Mouse (Mus musculus): ENCODE results near the gene BC037034. TPM values are rescaled to one million over a fixed set of nuclear protein-coding genes. Genes with fewer than 3 reads are reported as not detected.

The BC037034 gene
- polyA plus RNA-seq, 1 experiment from 2014 or later, result 4.3 TPM

- Histone ChIP-seq H3K9ac (ENCODE audit: low read depth, low read length) (no peak overlapping the region), H3K27ac (no peak overlapping the region), H3K9me3 (replicated peaks; ENCODE audit: low read length) (no peaks in the 10 kb centered on the region), H3K4me2 (ENCODE audit: low read length) (no peak overlapping the region), H3K4me3 (replicated peaks; ENCODE audit: low read depth, low read length) (no peak overlapping the region), H3K36me3 (ENCODE audit: insufficient read depth, low read length) (no peaks in the 10 kb centered on the region), H3K27me3 (ENCODE audit: insufficient read depth, low read length) (no peaks in the 10 kb centered on the region), H3K4me1 (replicated peaks; ENCODE audit: insufficient read depth, low read length) (peaks cover 7% of the 10 kb centered on the region; the same call in 1 of the 2 replicates)
- no peak for DNase-seq (ENCODE audit: low spot score)
- peak; percentile 51 for TF ChIP-seq CTCF (IDR thresholded peaks at IDR 0.05; ENCODE audit: low read depth)
- 55% methylated on average over 1 of the region's 1 CpGs for WGBS
- no peak for ATAC-seq (replicated peaks; ENCODE audit: low FRiP score, low read depth)
These were observed 19.7 kb upstream of the BC037034 start for GRCm38 (mm10) chr5:138283540-138283939.

- DNase-seq (ENCODE audit: low spot score) (no peak), ATAC-seq (replicated peaks; ENCODE audit: low FRiP score, low read depth) (no peak)
- Histone ChIP-seq H3K4me1 (replicated peaks; ENCODE audit: insufficient read depth, low read length) (peaks cover 7% of the 10 kb centered on the region; the same call in 1 of the 2 replicates), H3K36me3 (ENCODE audit: insufficient read depth, low read length) (0 out of 2 replicates have a peak, but pooled peaks cover 6% of the 10 kb centered on the region), H3K9me3 (replicated peaks; ENCODE audit: low read length) (no peaks in the 10 kb centered on the region), H3K27ac (no peak overlapping the region), H3K4me2 (ENCODE audit: low read length) (no peak overlapping the region), H3K9ac (ENCODE audit: low read depth, low read length) (no peak overlapping the region), H3K4me3 (replicated peaks; ENCODE audit: low read depth, low read length) (no peak overlapping the region), H3K27me3 (ENCODE audit: insufficient read depth, low read length) (no peaks in the 10 kb centered on the region)
- TF ChIP-seq CTCF (IDR thresholded peaks at IDR 0.05; ENCODE audit: low read depth), result no peak
- 85% methylated on average over 2 of the region's 2 CpGs for WGBS
These were observed 18.0 kb upstream of the BC037034 start for GRCm38 (mm10) chr5:138281798-138282197.

GRCm38 (mm10) chr5:138280829-138281228 lies 17.0 kb upstream of the BC037034 start:
- no peaks in the 10 kb centered on the region for H3K27me3 ChIP-seq (ENCODE audit: insufficient read depth, low read length)
- H3K27ac ChIP-seq, result no peak overlapping the region
- no peak for TF ChIP-seq CTCF (IDR thresholded peaks at IDR 0.05; ENCODE audit: low read depth)
- H3K36me3 ChIP-seq (ENCODE audit: insufficient read depth, low read length), result 0 out of 2 replicates have a peak, but pooled peaks cover 6% of the 10 kb centered on the region
- DNase-seq (ENCODE audit: low spot score) (no peak), ATAC-seq (replicated peaks; ENCODE audit: low FRiP score, low read depth) (no peak)
- WGBS, result 91% methylated on average over 15 of the region's 15 CpGs
- no peak overlapping the region for H3K4me3 ChIP-seq (replicated peaks; ENCODE audit: low read depth, low read length)
- no peak overlapping the region for H3K9ac ChIP-seq (ENCODE audit: low read depth, low read length)
- H3K4me2 ChIP-seq (ENCODE audit: low read length), result no peak overlapping the region
- H3K4me1 ChIP-seq (replicated peaks; ENCODE audit: insufficient read depth, low read length), result peaks cover 7% of the 10 kb centered on the region; the same call in 1 of the 2 replicates
- H3K9me3 ChIP-seq (replicated peaks; ENCODE audit: low read length), result no peaks in the 10 kb centered on the region

GRCm38 (mm10) chr5:138280425-138280768 lies 16.6 kb upstream of the BC037034 start:
- Histone ChIP-seq H3K4me3 (replicated peaks; ENCODE audit: low read depth, low read length) (peak overlapping the region; percentile 55; the same call in 1 of the 2 replicates), H3K27ac (no peak overlapping the region), H3K9me3 (replicated peaks; ENCODE audit: low read length) (no peaks in the 10 kb centered on the region), H3K9ac (ENCODE audit: low read depth, low read length) (0 out of 2 replicates have a peak overlapping the region, but pooled peaks have one; percentile 4), H3K4me1 (replicated peaks; ENCODE audit: insufficient read depth, low read length) (peaks cover 7% of the 10 kb centered on the region; the same call in 1 of the 2 replicates), H3K36me3 (ENCODE audit: insufficient read depth, low read length) (0 out of 2 replicates have a peak, but pooled peaks cover 6% of the 10 kb centered on the region), H3K4me2 (ENCODE audit: low read length) (peak overlapping the region; percentile 87), H3K27me3 (ENCODE audit: insufficient read depth, low read length) (no peaks in the 10 kb centered on the region)
- WGBS, result 27% methylated on average over 26 of the region's 26 CpGs
- no peak for TF ChIP-seq CTCF (IDR thresholded peaks at IDR 0.05; ENCODE audit: low read depth)
- DNase-seq (ENCODE audit: low spot score) (no peak), ATAC-seq (replicated peaks; ENCODE audit: low FRiP score, low read depth) (no peak)

GRCm38 (mm10) chr5:138279585-138280424 lies 16.0 kb upstream of the BC037034 start, which contains the start of the genes Gm43720, Gpc2 and Stag3:
Gm43720 (minus strand) TSS chr5:138279958.
Gpc2 (minus strand) TSS chr5:138280005.
Stag3 (plus strand) TSS chr5:138280240.
- under 1% methylated on average over 56 of the region's 56 CpGs for WGBS
- no peak within 1 kb of the TSS for H3K27ac ChIP-seq
- peak; percentile 97 for ATAC-seq (replicated peaks; ENCODE audit: low FRiP score, low read depth)
- no peak for TF ChIP-seq CTCF (IDR thresholded peaks at IDR 0.05; ENCODE audit: low read depth)
- H3K27me3 ChIP-seq (ENCODE audit: insufficient read depth, low read length), result no peaks in the 10 kb centered on the region
- peak within 1 kb of the TSS; percentile 62 for H3K9ac ChIP-seq (ENCODE audit: low read depth, low read length)
- H3K4me1 ChIP-seq (replicated peaks; ENCODE audit: insufficient read depth, low read length), result peaks cover 11% of the 10 kb centered on the region; the same call in 1 of the 2 replicates
- H3K4me3 ChIP-seq (replicated peaks; ENCODE audit: low read depth, low read length), result peak within 1 kb of the TSS; percentile 55
- H3K36me3 ChIP-seq (ENCODE audit: insufficient read depth, low read length), result 0 out of 2 replicates have a peak, but pooled peaks cover 6% of the 10 kb centered on the region
- DNase-seq (ENCODE audit: low spot score), result peak; percentile 98
- H3K9me3 ChIP-seq (replicated peaks; ENCODE audit: low read length), result no peaks in the 10 kb centered on the region
- H3K4me2 ChIP-seq (ENCODE audit: low read length), result peak within 1 kb of the TSS; percentile 87

- 85% methylated on average over 7 of the region's 7 CpGs for whole genome bisulfite sequencing
- Histone ChIP-seq H3K36me3 (ENCODE audit: insufficient read depth, low read length) (0 out of 2 replicates have a peak, but pooled peaks cover 6% of the 10 kb centered on the region), H3K27ac (no peak overlapping the region), H3K27me3 (ENCODE audit: insufficient read depth, low read length) (no peaks in the 10 kb centered on the region), H3K9ac (ENCODE audit: low read depth, low read length) (no peak overlapping the region), H3K4me3 (replicated peaks; ENCODE audit: low read depth, low read length) (no peak overlapping the region), H3K4me2 (ENCODE audit: low read length) (no peak overlapping the region), H3K9me3 (replicated peaks; ENCODE audit: low read length) (no peaks in the 10 kb centered on the region), H3K4me1 (replicated peaks; ENCODE audit: insufficient read depth, low read length) (peaks cover 12% of the 10 kb centered on the region; the same call in 1 of the 2 replicates)
- DNase-seq (ENCODE audit: low spot score) (no peak), ATAC-seq (replicated peaks; ENCODE audit: low FRiP score, low read depth) (no peak)
- no peak for TF ChIP-seq CTCF (IDR thresholded peaks at IDR 0.05; ENCODE audit: low read depth)
These were observed 14.2 kb upstream of the BC037034 start for GRCm38 (mm10) chr5:138277994-138278393.
